Mouse (Mus musculus) c-Kit-negative CD71-positive TER-119-positive erythroid progenitor cells, embryonic 14.5 days (primary cell): ENCODE results near the gene Tmem198b.
"Not testable (repeated sequence)": the region's sequence is repeated elsewhere in the genome, so short reads cannot be mapped to it uniquely, and the experiment has no call there.

Source experiments
- DNase-seq: peaks from one replicate; pipeline ENCODE4 v3.0.0-alpha.2; 2013; ENCODE audit warnings: low read depth, low spot score

Tmem198b gene

GRCm38 (mm10) chr10:128804271-128805091 lies at the start of gene Tmem198b:
Gene Tmem198b, minus strand, starts transcription at chr10:128804370.
- no peak for DNase-seq

DNA sequence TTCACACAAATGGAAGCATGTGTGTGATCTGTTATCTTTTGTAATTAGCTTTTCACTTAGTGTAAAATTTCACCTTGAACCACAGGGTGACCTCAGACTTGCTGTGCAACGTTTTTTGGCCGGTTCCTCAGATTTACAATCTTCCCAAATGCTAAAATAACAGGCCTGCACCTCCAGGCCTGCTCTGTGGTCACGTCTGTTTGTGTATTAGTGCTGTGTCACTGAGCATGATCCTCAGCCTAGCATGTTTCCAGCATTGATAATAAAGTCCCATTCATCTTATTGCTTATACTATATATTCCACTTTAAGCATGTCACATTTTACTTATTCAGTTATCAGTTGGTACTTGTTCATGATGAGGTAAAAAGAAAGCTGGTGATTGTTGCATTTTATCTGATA lies 46.2 kb upstream of the Tmem198b start:
- no peak for DNase-seq

GRCm38 (mm10) chr10:128848426-128848825 lies 44.3 kb upstream of the Tmem198b start:
- no peak for DNase-seq

DNA sequence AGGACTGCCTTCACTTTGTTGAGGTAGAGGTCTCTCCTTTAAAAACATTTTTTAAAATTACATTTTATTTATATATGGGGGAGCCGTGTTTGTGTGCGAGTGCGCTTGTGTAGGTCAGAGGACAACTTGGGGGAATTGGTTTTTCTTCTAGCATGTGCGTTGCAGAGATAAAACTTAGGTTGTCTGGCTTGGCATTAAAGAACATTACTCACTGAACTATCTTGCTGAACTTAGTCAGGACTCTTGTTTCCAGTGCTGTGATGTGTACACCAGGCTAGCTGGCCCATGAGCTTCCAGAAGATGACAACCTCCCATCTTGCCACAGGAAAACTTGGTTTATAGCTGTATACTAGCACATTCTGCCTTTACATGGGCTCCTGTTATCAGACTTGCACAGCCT lies 42.5 kb upstream of the Tmem198b start:
- no peak for DNase-seq

DNA sequence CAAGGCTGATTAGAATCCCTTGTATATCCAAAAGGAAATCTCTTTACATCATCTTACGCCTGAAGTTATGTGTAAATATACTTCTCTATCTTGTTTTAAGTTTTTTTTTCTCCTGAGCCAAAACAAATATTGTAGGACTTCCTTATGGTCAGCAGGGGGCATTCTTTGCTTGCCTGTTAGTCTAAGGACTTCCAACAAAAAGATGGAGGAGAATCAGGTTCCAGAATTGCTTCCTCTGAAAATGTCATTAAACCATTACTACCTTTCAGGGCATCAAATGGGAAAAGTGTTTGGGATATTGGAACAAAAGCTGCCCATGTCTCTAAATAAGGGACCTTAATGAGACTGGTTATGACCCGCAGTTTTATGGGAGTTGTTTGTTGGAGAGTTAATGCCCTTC lies 41.3 kb upstream of the Tmem198b start:
- DNase-seq = no peak

GRCm38 (mm10) chr10:128843260-128843659 lies 39.1 kb upstream of the Tmem198b start:
- DNase-seq = no peak

DNA sequence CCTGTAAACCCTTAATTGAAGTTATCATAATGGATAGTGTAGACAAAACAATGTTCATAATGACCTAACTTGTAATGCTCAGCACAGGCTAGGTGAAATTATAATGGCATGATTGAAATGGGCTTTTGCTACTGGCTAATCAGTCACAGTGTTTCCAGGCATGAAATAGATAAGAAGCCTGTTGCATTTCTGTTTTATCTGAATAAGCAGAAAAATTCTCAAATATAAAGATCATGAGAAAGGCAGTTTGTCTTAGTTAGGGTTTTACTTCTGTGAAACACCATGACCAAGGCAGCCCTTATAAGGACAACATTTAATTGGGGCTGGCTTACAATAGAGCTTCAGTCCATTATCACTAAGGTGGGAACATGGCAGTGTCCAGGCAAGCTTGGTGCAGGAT lies 36.4 kb upstream of the Tmem198b start:
- DNase-seq = no peak

- no peak for DNase-seq
These were observed 35.3 kb upstream of the Tmem198b start for GRCm38 (mm10) chr10:128839434-128839833.

DNA sequence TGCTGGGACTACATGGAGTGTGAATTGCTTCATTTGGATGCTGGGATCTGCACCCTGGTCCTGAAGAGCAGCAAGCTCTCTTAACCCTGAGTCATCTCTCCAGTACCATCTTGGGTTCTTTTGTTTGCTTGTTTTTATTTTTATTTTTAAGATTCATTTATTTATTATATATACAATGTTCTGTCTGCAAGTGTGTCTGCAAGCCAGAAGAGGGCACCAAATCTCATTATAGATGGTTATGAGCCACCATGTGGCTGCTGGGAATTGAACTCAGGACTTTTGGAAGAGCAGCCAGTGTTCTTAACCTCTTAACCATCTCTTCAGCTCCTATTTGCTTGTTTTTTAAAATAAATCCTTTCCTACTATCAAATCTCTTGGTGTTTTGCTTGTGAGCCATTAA lies 33.2 kb upstream of the Tmem198b start:
- no peak for DNase-seq

DNA sequence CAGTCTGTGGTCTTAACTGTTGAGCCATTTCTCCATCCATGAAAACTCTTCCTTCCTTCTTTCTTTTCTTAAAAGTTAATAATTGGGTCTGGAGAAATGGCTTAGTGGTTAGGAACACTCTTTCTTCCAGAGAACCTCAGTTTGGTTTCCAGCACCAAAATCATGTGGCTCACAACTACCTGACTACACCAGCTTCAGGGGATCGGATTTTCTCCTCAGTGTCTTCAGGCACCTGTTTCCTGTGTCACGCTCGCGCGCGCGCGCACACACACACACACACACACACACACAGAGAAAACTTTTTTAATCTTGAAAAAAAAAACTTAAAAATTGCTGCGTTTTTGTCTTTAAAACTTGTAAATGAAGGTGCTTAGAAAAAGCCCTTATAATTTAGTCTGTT lies 19.7 kb upstream of the Tmem198b start:
- DNase-seq = no peak

GRCm38 (mm10) chr10:128823087-128823486 lies 18.9 kb upstream of the Tmem198b start:
- not testable (repeated sequence) for DNase-seq

DNA sequence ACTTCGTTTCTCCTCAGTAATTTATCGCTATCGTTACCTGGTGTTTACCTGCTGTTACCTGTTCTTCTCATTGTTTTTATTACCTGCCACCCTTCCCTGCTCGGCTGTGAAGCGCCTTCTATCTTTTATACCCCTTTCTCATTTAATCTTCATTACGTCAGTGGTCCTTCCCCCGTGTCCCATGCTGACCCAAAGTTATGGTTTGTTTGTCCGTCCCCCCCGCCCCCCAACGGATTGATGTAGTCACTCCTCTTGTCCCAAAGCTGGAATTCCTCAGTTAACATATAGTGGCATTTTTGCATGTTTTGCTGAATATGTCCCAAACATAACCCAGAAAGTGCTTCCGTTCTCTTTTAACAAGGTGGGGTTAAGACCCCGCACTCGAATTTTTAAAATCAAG lies 18.0 kb upstream of the Tmem198b start:
- DNase-seq = no peak

- peak; percentile 99 for DNase-seq
These were observed 17.3 kb upstream of the Tmem198b start, which contains the start of gene Ormdl2 for GRCm38 (mm10) chr10:128821358-128822056. Gene Ormdl2, minus strand, starts transcription at chr10:128821645.

- no peak for DNase-seq
These were observed 16.0 kb upstream of the Tmem198b start for GRCm38 (mm10) chr10:128820217-128820616.

- DNase-seq = no peak
These were observed 12.9 kb upstream of the Tmem198b start, which contains the start of gene Sarnp for GRCm38 (mm10) chr10:128817033-128817432. Gene Sarnp, plus strand, starts transcription at chr10:128817333.

DNA sequence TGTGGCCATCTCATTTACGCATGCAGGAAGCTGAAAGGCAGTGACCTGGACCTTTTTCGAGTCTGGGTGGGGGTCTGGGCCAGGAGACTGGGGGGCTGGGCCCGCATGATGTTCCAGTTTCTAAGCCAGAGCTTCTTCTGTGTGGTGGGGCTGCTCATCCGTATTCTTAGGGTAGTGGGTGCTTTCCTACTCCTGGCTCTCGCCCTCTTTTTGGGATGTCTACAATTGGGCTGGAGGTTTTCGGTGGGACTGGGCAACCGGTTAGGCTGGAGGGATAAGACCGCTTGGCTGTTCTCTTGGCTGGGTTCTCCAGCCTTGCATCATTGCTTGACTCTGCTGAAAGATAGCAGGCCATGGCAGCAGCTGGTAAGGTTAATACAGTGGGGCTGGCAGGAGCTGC lies 2.8 kb upstream of the Tmem198b start:
- DNase-seq = no peak

DNA sequence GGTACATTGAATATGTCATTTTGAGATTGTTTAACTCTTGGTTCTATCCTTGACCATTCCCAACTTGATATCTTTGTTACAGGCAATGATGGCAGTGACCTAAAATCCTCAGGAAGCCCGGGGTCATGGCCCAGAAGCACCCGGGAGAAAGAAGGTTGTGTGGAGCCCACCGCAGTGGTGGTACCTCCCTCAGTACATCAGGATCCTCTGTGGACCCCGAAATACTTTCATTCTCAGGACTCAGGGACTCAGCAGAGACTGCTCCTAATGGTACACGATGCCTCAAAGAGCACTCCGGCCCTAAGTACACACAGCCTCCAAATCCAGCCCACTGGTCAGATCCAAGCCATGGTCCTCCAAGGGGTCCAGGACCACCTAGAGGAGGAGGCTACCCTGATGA lies 1.9 kb upstream of the Tmem198b start:
- DNase-seq = no peak

GRCm38 (mm10) chr10:128805092-128806000 lies 1.2 kb upstream of the Tmem198b start:
- peak; percentile 89 for DNase-seq

DNA sequence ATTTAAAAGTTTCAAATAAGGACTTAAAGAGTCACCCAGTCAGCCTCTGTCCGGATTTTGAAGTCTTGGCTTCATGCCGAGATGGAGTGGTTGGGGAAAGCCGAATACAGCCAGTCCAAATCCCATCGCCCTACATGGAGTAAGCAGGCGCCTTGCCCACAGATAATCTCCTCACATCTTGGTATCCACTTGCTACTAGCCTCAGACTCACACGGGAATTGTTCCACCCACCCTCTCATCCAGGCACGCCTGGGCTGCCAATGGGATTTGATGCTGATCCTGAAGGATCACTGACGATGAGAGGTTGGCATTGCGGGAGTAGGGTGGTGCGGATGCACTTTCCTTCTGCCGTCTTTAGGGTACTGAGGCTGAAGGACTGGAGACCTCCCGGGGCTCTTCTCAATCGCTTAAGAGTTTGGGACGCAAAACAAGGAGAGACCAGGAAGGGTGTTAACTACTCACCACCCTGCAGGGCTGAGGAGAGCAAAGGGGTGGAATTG lies 349 bp downstream of the Tmem198b start, which contains the start of gene Dnajc14:
Gene Dnajc14 (plus strand): TSS at position 292 of the 500 bp plus-strand sequence.
- no peak for DNase-seq

GRCm38 (mm10) chr10:128803361-128803760 lies 809 bp downstream of the Tmem198b start:
- DNase-seq = no peak

DNA sequence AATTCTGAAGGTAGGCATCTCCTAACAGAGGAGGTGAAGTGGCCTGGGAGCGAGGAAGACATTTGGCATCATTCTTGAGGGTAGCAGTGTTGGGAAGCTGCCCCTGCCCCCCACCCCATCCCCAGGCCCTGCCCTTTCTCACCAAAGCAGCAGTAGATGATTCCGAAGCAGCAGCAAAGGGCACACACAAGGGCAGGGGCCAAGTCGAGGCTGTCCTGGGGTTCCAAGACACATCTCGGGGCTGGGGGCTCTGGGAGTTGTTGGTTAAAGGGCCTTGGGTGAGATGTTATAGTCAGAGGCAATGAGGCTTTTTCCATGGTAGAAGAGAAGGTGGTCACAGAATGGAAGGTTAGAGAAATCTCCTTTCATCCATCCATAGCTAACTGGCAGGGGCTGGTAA lies 1.2 kb downstream of the Tmem198b start:
- DNase-seq = no peak
